Mouse (Mus musculus): ENCODE data around the gene Agk.

Gene Agk

DNA sequence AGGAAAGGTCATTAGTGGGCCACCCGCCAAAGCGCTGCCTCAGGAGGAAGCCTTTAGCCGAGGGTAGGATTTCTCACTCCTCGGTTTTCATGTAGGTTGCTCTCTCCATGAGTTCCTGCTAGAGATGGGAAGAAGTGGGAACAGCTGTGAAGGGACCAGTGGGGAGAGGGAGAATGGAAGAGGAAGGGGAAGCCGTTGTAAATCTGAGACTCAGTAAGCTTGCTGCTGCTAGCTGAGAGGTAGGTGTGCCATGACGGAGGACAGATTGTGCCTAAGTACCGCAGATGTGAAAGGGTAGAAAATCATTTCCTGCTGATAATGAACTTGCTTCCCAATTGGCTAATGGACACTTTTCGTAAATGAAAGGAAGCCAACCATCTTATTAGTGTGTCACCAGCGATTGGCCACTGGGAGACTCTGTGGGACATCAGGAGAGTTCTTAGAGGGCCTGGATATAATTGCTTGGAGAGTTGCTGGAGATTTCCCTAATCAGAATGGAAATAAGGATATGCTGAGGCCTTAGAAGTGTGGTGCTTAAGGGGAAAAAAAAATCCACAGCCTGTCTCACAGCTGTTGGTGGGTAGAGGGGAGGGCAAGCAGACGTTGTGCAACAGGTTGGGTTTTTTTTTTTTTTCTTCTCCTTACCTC, 118.4 kb downstream of the Agk start:
- no peak for DNase-seq (ENCODE audit: low spot score)

Measured in layer of hippocampus, adult 11-12 months (tissue).